Mouse (Mus musculus) ES-Bruce4 (cell line): ENCODE data around the gene Sphk1.

Experiments used
- CTCF ChIP-seq: IDR thresholded peaks from one replicate; pipeline ENCODE4 v1.8.1; 2011; ENCODE audit warnings: low read depth, low read length
- EP300 ChIP-seq: IDR thresholded peaks from 2 replicates; pipeline ENCODE4 v1.6.1; 2011; ENCODE audit warnings: low read depth, low read length; ENCODE audit not compliant: insufficient read depth
- POLR2A ChIP-seq: IDR thresholded peaks from one replicate; pipeline ENCODE4 v1.8.1; 2011; ENCODE audit warnings: low read length; ENCODE audit not compliant: insufficient read depth

DNA sequence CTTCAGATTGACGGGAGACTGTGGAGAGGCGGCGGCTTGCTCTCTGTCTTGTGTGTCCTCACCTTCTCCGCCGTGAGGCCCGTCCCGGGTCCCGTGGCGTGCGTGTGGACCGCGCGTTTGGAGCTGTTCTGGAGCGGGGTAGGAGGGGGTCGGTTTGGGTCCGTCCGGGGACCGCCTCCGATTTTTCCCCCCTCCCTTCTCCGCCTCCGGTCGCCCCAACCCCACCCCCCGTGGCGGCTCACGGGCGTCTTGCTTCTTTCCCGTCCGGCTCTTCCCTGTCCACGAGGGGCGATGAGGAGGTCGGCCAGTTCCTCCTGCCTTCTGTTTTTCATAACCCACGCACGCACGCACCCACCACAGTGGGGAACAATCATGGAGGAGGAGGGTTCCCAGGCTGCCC, 32.1 kb upstream of the Sphk1 start:
- TF ChIP-seq POLR2A = no peak
- TF ChIP-seq CTCF = no peak
- TF ChIP-seq EP300 = no peak
